Mouse (Mus musculus) forebrain, postnatal 0 days (tissue): ENCODE results near the gene Ap1s3. TPM values are rescaled to one million over a fixed set of nuclear protein-coding genes. Genes with fewer than 3 reads are reported as not detected.
A peak's percentile ranks its signal among the peaks of the same experiment; 100 is the strongest.

ENCODE experiments used
- ATAC-seq: fragments of 200-750 bp; cut with Nextera tagmentation; 2 replicates; pipeline ENCODE4 v1.8.0; 2017; ENCODE audit warnings: mild to moderate bottlenecking, moderate library complexity
- DNase-seq: peaks from one replicate; pipeline ENCODE4 v3.0.0-alpha.2; 2015
- H3K27ac ChIP-seq: fragments of 300-500 bp; sonication (generic); 2 replicates; pipeline ENCODE4 v1.5.1; 2014; ENCODE audit warnings: low read depth, mild to moderate bottlenecking, antibody characterized with exemption, low read length, moderate library complexity, mixed read lengths
- H3K27me3 ChIP-seq: fragments of 300-500 bp; sonication (generic); 2 replicates; pipeline ENCODE4 v1.6.1; 2014; ENCODE audit warnings: mild to moderate bottlenecking, low read length, mixed read lengths; ENCODE audit not compliant: insufficient read depth
- H3K36me3 ChIP-seq: fragments of 300-500 bp; sonication (generic); 2 replicates; pipeline ENCODE4 v1.6.1; 2014; ENCODE audit warnings: mild to moderate bottlenecking, moderate library complexity; ENCODE audit not compliant: insufficient read depth
- H3K4me1 ChIP-seq: fragments of 300-500 bp; sonication (generic); 2 replicates; pipeline ENCODE4 v1.6.1; 2014; ENCODE audit warnings: antibody characterized with exemption; ENCODE audit not compliant: insufficient read depth
- H3K4me2 ChIP-seq: fragments of 300-500 bp; sonication (generic); 2 replicates; pipeline ENCODE4 v1.6.1; 2014; ENCODE audit warnings: low read depth, mild to moderate bottlenecking, moderate library complexity
- H3K4me3 ChIP-seq: fragments of 300-500 bp; sonication (generic); 2 replicates; pipeline ENCODE4 v1.5.1; 2014; ENCODE audit warnings: low read depth, low read length, mixed read lengths
- H3K9ac ChIP-seq: fragments of 300-500 bp; sonication (generic); 2 replicates; pipeline ENCODE4 v1.6.1; 2014; ENCODE audit warnings: mild to moderate bottlenecking
- H3K9me3 ChIP-seq: fragments of 300-500 bp; sonication (generic); 2 replicates; pipeline ENCODE4 v1.6.1; 2016; ENCODE audit warnings: low read length
- CTCF ChIP-seq: sonication (generic); IDR thresholded peaks from 2 replicates; pipeline ENCODE4 v1.5.1; 2016; ENCODE audit warnings: antibody characterized with exemption, control low read depth, low read depth
- WGBS: fragments of 180-500 bp; shearing (Covaris S2); extraction: QIAGEN DNeasy Blood & Tissue Kit; methylation state at CpG from one replicate; pipeline ENCODE4 v1.1.7; 2014; 5-methylcytosine and 5-hydroxymethylcytosine counted together
- polyA plus RNA-seq: library from polyadenylated mRNA; unstranded; fragments of >200 nt; fragmentation: Nextera tagmentation; extraction: Ambion mirVana; gene quantifications from 2 replicates; pipeline ENCODE4 v1.2.1, GENCODE M21; 2015
- total RNA-seq: library from RNA; depleted of rRNA; stranded (reverse); fragments of >200 nt; gene quantifications from 2 replicates; pipeline ENCODE4 v1.2.3, GENCODE M21; 2014

The Ap1s3 gene
- total and polyA plus RNA-seq, 2 experiments from 2014 or later = 0.13 to 0.43 TPM

DNA sequence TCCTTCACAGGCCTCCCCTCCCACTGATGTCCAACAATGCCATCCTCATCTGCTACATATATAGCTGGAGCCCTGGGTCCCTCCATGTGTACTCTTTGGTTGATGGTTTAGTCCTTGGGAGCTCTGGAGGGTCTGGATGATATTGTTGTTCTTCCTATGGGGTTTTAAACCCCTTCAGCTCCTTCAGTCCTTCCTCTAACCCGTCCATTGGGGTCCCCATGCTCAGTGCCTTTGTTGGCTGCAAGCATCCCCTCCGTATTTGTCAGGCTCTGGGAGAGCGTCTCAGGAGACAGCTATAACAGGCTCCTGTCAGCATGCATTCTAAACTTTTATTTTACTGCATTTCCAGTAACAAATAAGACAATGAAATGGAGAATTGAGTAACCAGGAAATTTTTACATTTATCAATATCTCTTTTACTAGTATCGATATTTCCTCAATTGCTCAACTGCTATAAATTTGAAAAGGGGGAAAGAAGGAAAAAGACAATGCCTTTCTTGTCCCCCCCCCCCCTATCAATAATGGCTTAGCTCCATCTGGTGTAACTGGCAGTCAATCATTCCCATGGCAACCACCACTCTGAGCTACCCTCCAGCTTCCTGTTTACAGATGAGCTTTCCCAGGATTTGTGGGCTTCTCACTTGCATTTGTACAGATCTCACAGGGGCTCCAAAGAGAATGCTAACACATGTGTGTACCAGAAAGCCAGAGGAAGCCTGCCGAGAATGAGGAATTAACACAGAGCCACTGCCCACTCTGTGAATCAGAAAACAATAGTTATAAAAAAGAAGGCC lies 73.2 kb downstream of the Ap1s3 start:
- no peak for TF ChIP-seq CTCF
- 40% methylated on average over 5 of the region's 5 CpGs for WGBS
- no peak overlapping the region for H3K9ac ChIP-seq
- H3K27me3 ChIP-seq = no peaks in the 10 kb centered on the region
- ATAC-seq = peak; percentile 96
- peak overlapping the region; percentile 46; the same call in 1 of the 2 replicates for H3K27ac ChIP-seq
- H3K9me3 ChIP-seq = no peaks in the 10 kb centered on the region
- no peaks in the 10 kb centered on the region for H3K36me3 ChIP-seq
- no peaks in the 10 kb centered on the region for H3K4me1 ChIP-seq
- no peak overlapping the region for H3K4me3 ChIP-seq
- H3K4me2 ChIP-seq = no peak overlapping the region
- DNase-seq = peak; percentile 54

DNA sequence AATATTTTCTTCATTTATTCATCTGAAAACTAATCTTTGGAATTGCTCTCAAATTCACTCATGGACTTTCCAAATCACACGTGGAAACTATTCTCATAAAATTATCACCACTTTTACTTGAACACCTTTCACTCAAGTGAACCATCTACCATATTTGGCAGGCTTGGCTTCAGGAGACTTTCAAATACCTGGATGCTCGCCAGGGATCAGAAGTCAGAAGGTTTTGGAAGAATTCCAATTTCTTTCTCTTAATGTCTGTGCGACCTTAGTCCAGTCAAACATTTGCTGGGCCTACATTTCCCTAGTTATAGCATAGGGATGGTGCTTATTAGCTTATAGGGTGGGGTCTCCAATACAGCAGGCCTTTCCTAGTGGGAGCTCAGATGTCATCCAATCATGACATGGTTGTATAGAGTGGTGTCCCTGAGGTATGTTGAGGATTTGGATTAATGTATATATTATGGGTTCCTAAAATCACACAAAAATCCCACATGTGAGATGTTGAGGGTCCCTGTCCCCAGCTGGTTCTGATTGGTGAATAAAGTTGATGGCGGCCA lies 79.0 kb downstream of the Ap1s3 start:
- no peaks in the 10 kb centered on the region for H3K27me3 ChIP-seq
- 89% methylated on average over 4 of the region's 4 CpGs for WGBS
- TF ChIP-seq CTCF = no peak
- no peaks in the 10 kb centered on the region for H3K4me1 ChIP-seq
- H3K27ac ChIP-seq = no peak overlapping the region
- no peak overlapping the region for H3K4me3 ChIP-seq
- DNase-seq (no peak), ATAC-seq (no peak)
- H3K9ac ChIP-seq = no peak overlapping the region
- H3K9me3 ChIP-seq = no peaks in the 10 kb centered on the region
- H3K4me2 ChIP-seq = no peak overlapping the region
- H3K36me3 ChIP-seq = no peaks in the 10 kb centered on the region

- Histone ChIP-seq H3K4me1 (no peaks in the 10 kb centered on the region), H3K4me3 (no peak overlapping the region), H3K27ac (no peak overlapping the region), H3K4me2 (no peak overlapping the region), H3K9ac (no peak overlapping the region), H3K36me3 (no peaks in the 10 kb centered on the region), H3K27me3 (no peaks in the 10 kb centered on the region), H3K9me3 (no peaks in the 10 kb centered on the region)
- WGBS = 89% methylated on average over 1 of the region's 1 CpGs
- no peak for TF ChIP-seq CTCF
- no peak for DNase-seq
- ATAC-seq = no peak
These were observed 80.7 kb downstream of the Ap1s3 start for GRCm38 (mm10) chr1:79591091-79591490.

GRCm38 (mm10) chr1:79589971-79590763 lies 81.6 kb downstream of the Ap1s3 start:
- no peak for DNase-seq
- TF ChIP-seq CTCF = no peak
- no peaks in the 10 kb centered on the region for H3K36me3 ChIP-seq
- H3K9me3 ChIP-seq = no peaks in the 10 kb centered on the region
- H3K27ac ChIP-seq = no peak overlapping the region
- H3K4me3 ChIP-seq = no peak overlapping the region
- no peaks in the 10 kb centered on the region for H3K4me1 ChIP-seq
- WGBS = 88% methylated on average over 4 of the region's 4 CpGs
- H3K27me3 ChIP-seq = no peaks in the 10 kb centered on the region
- H3K4me2 ChIP-seq = no peak overlapping the region
- no peak overlapping the region for H3K9ac ChIP-seq
- ATAC-seq = no peak

DNA sequence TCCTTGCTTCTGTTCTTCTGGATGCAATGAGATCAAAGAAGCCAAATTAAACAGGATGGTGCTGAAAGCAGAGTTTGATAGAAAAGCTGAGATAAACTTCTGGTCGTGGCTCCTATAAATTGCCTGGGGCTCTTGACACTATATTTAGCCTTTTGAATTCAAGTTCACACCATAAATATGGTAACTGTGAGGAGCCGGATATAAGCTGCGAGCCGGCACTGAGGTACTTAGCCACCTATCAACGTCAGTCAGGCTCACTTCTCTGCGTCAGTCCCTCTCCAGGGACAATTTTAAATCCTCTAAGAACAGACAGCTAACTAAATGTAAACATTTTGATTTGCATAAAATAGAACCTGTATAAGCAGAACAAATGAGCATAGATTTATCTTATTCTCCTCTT lies 82.3 kb downstream of the Ap1s3 start:
- H3K9me3 ChIP-seq = no peaks in the 10 kb centered on the region
- 65% methylated on average over 6 of the region's 6 CpGs for WGBS
- H3K36me3 ChIP-seq = no peaks in the 10 kb centered on the region
- no peak overlapping the region for H3K27ac ChIP-seq
- H3K9ac ChIP-seq = no peak overlapping the region
- H3K4me1 ChIP-seq = no peaks in the 10 kb centered on the region
- no peak for TF ChIP-seq CTCF
- H3K27me3 ChIP-seq = no peaks in the 10 kb centered on the region
- H3K4me2 ChIP-seq = no peak overlapping the region
- no peak overlapping the region for H3K4me3 ChIP-seq
- DNase-seq (no peak), ATAC-seq (no peak)

GRCm38 (mm10) chr1:79581136-79581679 lies 90.6 kb downstream of the Ap1s3 start:
- Histone ChIP-seq H3K36me3 (no peaks in the 10 kb centered on the region), H3K27ac (peak overlapping the region; percentile 77), H3K4me1 (peaks cover 9% of the 10 kb centered on the region; the same call in 1 of the 2 replicates), H3K9me3 (no peaks in the 10 kb centered on the region), H3K4me2 (peak overlapping the region; percentile 44), H3K27me3 (no peaks in the 10 kb centered on the region), H3K9ac (peak overlapping the region; percentile 62), H3K4me3 (peak overlapping the region; percentile 43)
- DNase-seq (peak; percentile 88), ATAC-seq (peak; percentile 95)
- TF ChIP-seq CTCF = no peak
- WGBS = under 1% methylated on average over 15 of the region's 15 CpGs
